Mouse (Mus musculus) neural tube, embryonic 12.5 days (tissue): Measurements from ENCODE around the gene Mapk8ip1. TPM values are rescaled to one million over a fixed set of nuclear protein-coding genes. Genes with fewer than 3 reads are reported as not detected.
A peak's percentile ranks its signal among the peaks of the same experiment; 100 is the strongest.

Source experiments
- ATAC-seq: fragments of 200-750 bp; cut with Nextera tagmentation; 2 replicates; pipeline ENCODE4 v1.8.0; 2017; ENCODE audit warnings: low read depth, mild to moderate bottlenecking, moderate TSS enrichment, moderate library complexity; ENCODE audit not compliant: low FRiP score
- H3K27ac ChIP-seq: fragments of 300-500 bp; sonication (generic); 2 replicates; pipeline ENCODE4 v1.5.1; 2016
- H3K27me3 ChIP-seq: fragments of 300-500 bp; sonication (generic); replicated peaks from 2 replicates; pipeline ENCODE4 v1.6.1; 2016; ENCODE audit warnings: mild to moderate bottlenecking
- H3K36me3 ChIP-seq: fragments of 300-500 bp; sonication (generic); 2 replicates; pipeline ENCODE4 v1.6.1; 2016; ENCODE audit warnings: mild to moderate bottlenecking
- H3K4me1 ChIP-seq: fragments of 300-500 bp; sonication (generic); 2 replicates; pipeline ENCODE4 v1.6.1; 2016
- H3K4me2 ChIP-seq: fragments of 300-500 bp; sonication (generic); replicated peaks from 2 replicates; pipeline ENCODE4 v1.6.1; 2016; ENCODE audit warnings: mild to moderate bottlenecking
- H3K4me3 ChIP-seq: fragments of 300-500 bp; sonication (generic); 2 replicates; pipeline ENCODE4 v1.5.1; 2016
- H3K9ac ChIP-seq: fragments of 300-500 bp; sonication (generic); 2 replicates; pipeline ENCODE4 v1.6.1; 2016; ENCODE audit warnings: mild to moderate bottlenecking
- H3K9me3 ChIP-seq: fragments of 300-500 bp; sonication (generic); 2 replicates; pipeline ENCODE4 v1.6.1; 2016; ENCODE audit warnings: mild to moderate bottlenecking
- whole genome bisulfite sequencing: fragments of 180-500 bp; shearing (Covaris S2); methylation state at CpG from one replicate; pipeline ENCODE4 v1.1.7; 2016; 5-methylcytosine and 5-hydroxymethylcytosine counted together
- polyA plus RNA-seq: library from polyadenylated mRNA; unstranded; fragments of >200 nt; fragmentation: Nextera tagmentation; extraction: Ambion mirVana; gene quantifications from 2 replicates; pipeline ENCODE4 v1.2.1, GENCODE M21; 2016

The Mapk8ip1 gene
- polyA plus RNA-seq, 1 experiment from 2014 or later: 154 TPM

DNA sequence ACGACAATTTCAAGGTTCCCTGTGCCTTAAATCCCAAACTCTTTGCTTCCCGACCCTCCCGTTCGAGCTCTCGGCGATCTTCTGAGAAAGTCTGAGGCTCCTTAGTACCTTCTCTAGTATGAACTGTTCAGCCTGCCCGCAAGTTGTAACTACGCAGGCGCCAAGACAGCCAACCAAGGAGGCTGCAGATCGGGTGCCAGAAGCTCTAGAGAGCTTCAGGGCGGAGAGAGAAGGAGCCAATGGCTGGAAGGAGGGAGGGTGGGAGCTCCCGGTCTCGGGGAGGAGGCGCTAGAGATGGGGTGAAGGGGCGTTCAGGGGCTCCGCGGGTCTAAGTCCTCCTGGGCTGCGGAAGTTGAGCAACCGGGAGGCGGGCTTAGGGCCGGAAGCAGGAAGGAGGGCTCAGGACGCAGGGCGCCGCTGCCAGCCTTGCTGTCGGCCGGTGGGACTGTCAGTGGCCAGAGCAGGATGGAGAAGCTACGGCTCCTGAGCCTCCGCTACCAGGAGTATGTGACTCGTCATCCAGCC, 25.9 kb downstream of the Mapk8ip1 start:
- Histone ChIP-seq H3K4me1 (peaks cover 38% of the 10 kb centered on the region), H3K4me2 (peak overlapping the region; percentile 91), H3K27me3 (peaks cover 18% of the 10 kb centered on the region), H3K27ac (peak overlapping the region; percentile 23; the same call in 1 of the 2 replicates), H3K4me3 (peak overlapping the region; percentile 71), H3K36me3 (peaks cover 31% of the 10 kb centered on the region), H3K9me3 (no peaks in the 10 kb centered on the region), H3K9ac (peak overlapping the region; percentile 67)
- ATAC-seq: peak; percentile 88
- under 1% methylated on average over 29 of the region's 29 CpGs for WGBS

DNA sequence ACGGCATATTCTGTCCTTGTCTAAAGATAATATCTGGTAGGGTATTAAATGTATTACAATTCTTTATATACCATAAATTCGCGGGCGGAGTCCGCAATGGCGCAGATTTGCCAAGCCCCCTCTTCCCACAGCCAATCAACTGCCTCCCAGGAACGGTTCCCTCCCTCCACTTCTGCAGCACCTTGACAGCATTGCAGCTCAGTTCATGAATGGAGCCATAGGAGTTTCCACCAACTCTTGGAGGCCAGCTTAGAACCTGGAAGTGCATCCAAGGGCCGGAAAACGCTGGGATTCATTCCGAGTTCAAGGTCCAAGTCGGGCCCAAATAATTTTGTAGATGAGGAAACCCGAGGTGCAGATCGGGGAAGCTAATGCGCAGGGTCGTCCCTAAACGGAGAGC, 26.5 kb downstream of the Mapk8ip1 start, which contains the start of the genes Pex16 and Large2:
TSS of gene Pex16 (plus strand) at position 163 of the 400 bp plus-strand sequence.
TSS of gene Large2 (minus strand) at position 356 of the 400 bp plus-strand sequence.
- 3% methylated on average over 16 of the region's 16 CpGs for WGBS
- H3K4me1 ChIP-seq: peaks cover 42% of the 10 kb centered on the region
- peak; percentile 41 for ATAC-seq

DNA sequence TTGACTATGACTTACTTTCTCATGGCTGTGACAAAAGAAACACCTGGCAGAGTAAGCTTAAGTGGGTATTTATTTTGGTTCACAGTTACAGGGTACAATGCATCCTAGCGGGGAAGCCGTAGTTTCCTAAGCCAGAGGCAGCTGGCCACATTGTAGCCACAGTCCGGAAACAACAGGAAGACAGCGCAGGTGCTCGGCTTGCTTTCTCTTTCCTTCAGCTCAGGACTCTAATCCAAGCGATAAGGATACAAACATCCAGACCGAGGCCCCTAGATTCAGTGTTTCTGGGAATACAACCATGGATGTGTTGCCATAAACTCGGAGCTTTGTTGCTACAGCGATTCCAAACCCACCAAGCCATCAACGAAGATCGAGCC, 27.6 kb downstream of the Mapk8ip1 start:
- Histone ChIP-seq H3K9ac (no peak overlapping the region), H3K9me3 (no peaks in the 10 kb centered on the region), H3K4me2 (no peak overlapping the region), H3K4me1 (peaks cover 42% of the 10 kb centered on the region), H3K36me3 (peaks cover 14% of the 10 kb centered on the region), H3K27ac (no peak overlapping the region), H3K27me3 (peaks cover 32% of the 10 kb centered on the region), H3K4me3 (no peak overlapping the region)
- 79% methylated on average over 11 of the region's 11 CpGs for WGBS
- no peak for ATAC-seq

More for the DNA sequence above, 26.5 kb downstream of the Mapk8ip1 start, which contains the start of the genes Pex16 and Large2:
- H3K9ac ChIP-seq: peak within 1 kb of the TSS; percentile 67
- peak within 1 kb of the TSS; percentile 91 for H3K4me2 ChIP-seq
- H3K27ac ChIP-seq: peak within 1 kb of the TSS; percentile 48
- no peaks in the 10 kb centered on the region for H3K9me3 ChIP-seq
- peaks cover 25% of the 10 kb centered on the region for H3K36me3 ChIP-seq
- H3K4me3 ChIP-seq: peak within 1 kb of the TSS; percentile 71
- peaks cover 24% of the 10 kb centered on the region for H3K27me3 ChIP-seq

DNA sequence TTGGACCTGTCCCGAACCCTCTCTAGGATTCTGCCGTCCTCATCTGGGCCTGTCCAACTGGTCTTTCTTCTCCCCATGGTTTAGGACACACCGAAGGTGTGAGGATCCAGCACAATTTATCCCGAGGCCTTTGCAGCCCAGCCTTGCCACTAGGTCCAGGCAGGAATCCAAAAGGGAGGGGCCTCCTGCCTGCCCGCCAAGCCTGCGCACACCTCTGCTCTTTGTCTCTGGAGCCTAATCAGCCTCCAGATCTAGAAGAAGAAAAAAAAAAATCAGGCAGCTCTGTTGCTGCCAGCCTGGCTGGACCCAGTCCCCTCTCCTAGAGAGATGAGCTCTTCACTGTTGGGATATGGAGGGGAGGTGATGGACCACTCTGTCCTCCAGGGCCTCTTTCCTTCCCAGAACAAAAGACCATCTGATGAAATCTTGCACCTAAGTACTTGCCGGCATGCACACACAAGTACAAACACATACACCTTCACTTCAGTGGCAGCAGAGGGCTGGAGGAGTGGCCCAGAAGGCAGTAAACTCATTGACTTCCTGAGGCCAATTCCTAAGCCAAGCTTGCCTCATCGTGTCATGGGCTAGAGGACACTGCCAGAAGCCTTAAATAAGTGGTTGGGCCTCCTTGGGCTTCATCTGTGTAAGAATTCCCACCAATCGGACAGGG, 28.2 kb downstream of the Mapk8ip1 start:
- no peak for ATAC-seq
- peaks cover 42% of the 10 kb centered on the region for H3K4me1 ChIP-seq
- H3K27ac ChIP-seq: no peak overlapping the region

DNA sequence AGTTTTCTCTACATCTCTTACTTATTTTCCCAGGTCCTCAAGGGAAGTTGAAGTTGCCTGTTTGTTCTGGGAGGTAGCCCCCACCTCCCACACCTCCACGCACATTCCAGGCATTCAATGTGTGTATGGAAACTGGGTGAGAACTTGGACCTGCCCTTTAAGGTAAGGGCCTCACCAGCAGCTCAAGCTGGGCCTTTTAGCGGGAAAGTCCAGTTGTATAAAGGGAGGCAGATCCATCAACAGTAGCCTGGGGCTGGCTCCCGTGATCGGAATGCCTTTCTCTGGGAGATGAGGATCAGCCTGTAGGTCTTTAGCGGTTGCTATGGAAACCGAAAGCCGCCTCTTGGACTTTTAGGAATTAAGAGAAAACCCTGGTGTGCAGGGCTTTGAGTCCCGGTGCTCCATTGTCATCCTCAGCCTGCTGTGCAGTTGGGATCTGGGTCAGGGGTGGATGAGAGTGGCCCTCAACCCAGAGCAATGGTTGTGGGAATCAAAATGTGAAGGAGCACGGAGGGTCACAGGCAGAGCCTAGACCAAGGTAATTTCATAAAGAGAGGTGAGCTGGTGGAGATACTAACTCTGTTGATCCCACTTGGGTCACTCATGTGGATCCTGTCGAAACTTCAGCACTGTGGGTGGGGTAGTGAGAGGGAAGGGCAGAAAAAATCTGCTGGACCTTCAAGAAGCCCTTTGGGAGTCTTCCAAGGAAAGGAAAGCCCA, 28.9 kb downstream of the Mapk8ip1 start:
- H3K27ac ChIP-seq: no peak overlapping the region
- H3K4me3 ChIP-seq: no peak overlapping the region
- peak overlapping the region; percentile 64 for H3K4me2 ChIP-seq
- peaks cover 2% of the 10 kb centered on the region; the same call in 1 of the 2 replicates for H3K36me3 ChIP-seq
- peaks cover 34% of the 10 kb centered on the region for H3K27me3 ChIP-seq
- H3K9me3 ChIP-seq: no peaks in the 10 kb centered on the region
- H3K9ac ChIP-seq: no peak overlapping the region
- peaks cover 42% of the 10 kb centered on the region for H3K4me1 ChIP-seq
- no peak for ATAC-seq
- 16% methylated on average over 10 of the region's 10 CpGs for WGBS

More for the DNA sequence above, 28.2 kb downstream of the Mapk8ip1 start:
- H3K36me3 ChIP-seq: peaks cover 9% of the 10 kb centered on the region
- H3K4me2 ChIP-seq: 0 out of 2 replicates have a peak overlapping the region, but pooled peaks have one; percentile 4
- H3K9me3 ChIP-seq: no peaks in the 10 kb centered on the region
- H3K9ac ChIP-seq: no peak overlapping the region
- no peak overlapping the region for H3K4me3 ChIP-seq
- 41% methylated on average over 9 of the region's 9 CpGs for WGBS
- H3K27me3 ChIP-seq: peaks cover 34% of the 10 kb centered on the region

DNA sequence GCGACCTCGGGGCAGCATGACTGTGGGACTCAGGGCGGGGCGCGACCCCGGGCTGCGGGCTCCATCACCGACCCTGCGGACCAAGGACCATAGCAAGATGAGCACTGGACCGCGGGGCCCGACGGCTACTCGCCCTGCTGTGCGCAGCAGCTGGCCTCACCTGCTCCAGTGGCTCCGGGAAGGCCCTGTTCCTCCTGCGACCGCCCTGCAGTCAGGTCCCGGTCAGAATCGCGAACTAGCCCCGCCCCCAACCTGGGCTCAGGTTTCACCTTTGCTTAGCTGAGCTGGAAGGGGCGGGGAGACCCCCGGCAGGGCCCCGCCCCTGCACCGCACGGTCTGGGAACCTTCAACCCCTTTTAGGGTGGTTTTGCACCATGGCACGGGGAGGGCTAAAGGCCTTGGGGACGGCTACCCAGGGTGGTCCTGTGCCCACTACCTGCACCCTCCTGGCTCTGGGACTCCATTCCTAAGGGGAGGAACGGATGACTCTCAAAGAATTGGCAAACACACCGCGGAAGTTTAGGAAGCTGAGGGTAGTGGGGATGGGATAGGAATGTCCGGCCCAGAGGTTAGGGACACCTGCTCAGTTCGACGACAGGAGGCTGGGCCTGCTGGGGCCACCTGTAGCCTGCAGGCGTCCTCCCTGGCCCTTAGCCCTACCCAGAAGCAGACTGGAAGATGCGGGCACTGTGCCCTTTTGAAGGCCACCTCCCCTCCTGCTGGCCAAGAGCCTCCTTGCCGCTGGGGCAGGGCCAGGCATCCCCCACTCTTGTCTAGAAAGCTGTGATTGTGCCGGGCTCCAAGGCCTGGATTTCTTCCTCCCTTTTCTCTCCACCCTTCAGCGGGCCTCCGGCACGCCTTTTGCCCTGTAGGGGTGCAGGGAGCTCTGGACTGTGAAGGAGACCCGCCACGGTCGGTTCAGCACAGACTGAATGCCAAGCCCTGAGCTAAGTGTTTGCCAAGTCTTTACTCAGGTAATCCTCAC, 29.9 kb downstream of the Mapk8ip1 start:
- Histone ChIP-seq H3K4me3 (peak overlapping the region; percentile 33), H3K4me1 (peaks cover 37% of the 10 kb centered on the region), H3K36me3 (no peaks in the 10 kb centered on the region), H3K9ac (peak overlapping the region; percentile 42; the same call in 1 of the 2 replicates), H3K27ac (no peak overlapping the region), H3K9me3 (no peaks in the 10 kb centered on the region), H3K4me2 (peak overlapping the region; percentile 64), H3K27me3 (peaks cover 34% of the 10 kb centered on the region)
- ATAC-seq: no peak
- 3% methylated on average over 45 of the region's 45 CpGs for WGBS

DNA sequence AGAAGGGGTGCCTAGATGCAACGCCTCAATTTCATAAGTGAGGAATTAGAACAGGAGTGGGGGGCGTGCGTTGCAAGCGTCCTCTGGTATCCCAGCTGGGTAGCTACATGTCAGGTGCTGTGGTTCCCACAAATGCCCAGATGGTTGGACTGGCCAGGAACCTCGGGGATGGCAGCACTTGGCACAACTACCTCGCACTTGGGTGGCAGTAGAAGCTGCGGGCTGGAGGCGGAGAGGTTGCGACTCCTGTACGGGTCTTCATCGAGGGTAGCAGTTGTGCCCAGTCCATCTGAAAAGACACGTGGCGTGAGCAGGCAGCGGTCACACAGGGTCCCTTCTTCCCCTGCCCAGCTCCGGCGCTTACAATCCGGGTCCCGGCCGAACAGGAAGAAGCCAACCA, 30.7 kb downstream of the Mapk8ip1 start:
- ATAC-seq: no peak
- Histone ChIP-seq H3K9ac (peak overlapping the region; percentile 42; the same call in 1 of the 2 replicates), H3K9me3 (no peaks in the 10 kb centered on the region), H3K4me3 (peak overlapping the region; percentile 33), H3K36me3 (no peaks in the 10 kb centered on the region), H3K4me1 (peaks cover 31% of the 10 kb centered on the region), H3K4me2 (peak overlapping the region; percentile 64), H3K27ac (no peak overlapping the region), H3K27me3 (peaks cover 34% of the 10 kb centered on the region)
- 12% methylated on average over 19 of the region's 19 CpGs for WGBS

DNA sequence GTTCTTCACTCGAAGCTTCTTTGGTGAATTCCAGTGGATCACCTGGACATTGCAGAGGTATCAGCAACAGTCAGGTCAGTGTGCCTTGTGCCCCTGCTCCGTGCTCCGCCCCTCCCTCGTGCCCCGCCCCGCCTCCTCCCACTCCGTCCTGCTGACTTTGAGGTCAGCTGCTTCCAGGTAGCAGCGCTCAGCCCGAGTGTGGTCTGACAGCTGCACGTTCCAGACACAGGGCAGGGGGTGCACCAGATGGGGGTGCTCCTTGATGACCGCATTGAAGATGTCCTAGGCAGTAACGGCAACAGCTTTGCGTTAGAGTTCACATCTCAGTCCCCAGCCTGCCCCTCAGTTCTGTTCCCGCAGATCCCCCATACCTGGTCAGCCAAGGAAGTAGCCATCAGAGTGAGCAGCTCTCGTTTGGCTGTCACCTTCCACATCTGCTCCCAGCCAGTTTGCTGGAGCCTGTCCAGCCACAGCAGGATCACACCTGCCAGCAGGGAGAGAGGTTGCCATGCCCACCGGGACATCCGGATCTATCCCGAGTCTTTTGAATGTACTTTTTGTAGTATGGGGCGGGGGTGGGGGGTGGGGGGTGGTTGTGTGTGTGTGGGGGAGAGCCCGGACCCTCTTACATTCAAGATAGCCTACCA, 33.6 kb downstream of the Mapk8ip1 start:
- peaks cover 31% of the 10 kb centered on the region for H3K27me3 ChIP-seq
- no peak overlapping the region for H3K27ac ChIP-seq
- WGBS: 40% methylated on average over 20 of the region's 20 CpGs
- H3K4me1 ChIP-seq: peaks cover 27% of the 10 kb centered on the region
- H3K9ac ChIP-seq: no peak overlapping the region
- H3K9me3 ChIP-seq: no peaks in the 10 kb centered on the region
- no peak overlapping the region for H3K4me2 ChIP-seq
- no peak overlapping the region for H3K4me3 ChIP-seq
- no peak for ATAC-seq
- H3K36me3 ChIP-seq: peaks cover 16% of the 10 kb centered on the region

DNA sequence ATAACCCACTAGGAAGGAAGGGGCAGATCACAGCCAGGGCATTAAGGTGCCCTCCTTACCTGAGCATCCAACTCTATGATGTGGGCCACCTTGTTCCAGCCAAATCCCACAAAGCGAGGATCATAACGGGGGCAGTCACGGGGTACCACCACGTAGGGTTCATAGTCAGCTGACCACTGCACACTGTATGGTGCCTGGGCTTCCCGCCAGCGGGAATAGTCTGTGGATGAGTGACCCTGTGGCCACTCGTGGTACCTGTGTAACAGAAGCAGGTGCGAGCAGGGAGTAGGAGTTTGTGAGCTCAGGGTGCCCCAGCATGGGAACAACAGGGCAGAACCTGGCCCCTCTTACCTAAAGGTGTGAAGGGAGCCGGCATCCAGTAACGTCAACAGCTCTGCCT, 35.5 kb downstream of the Mapk8ip1 start:
- Histone ChIP-seq H3K4me1 (peaks cover 11% of the 10 kb centered on the region), H3K36me3 (peaks cover 23% of the 10 kb centered on the region), H3K9ac (no peak overlapping the region), H3K4me2 (no peak overlapping the region), H3K9me3 (no peaks in the 10 kb centered on the region), H3K27me3 (peaks cover 21% of the 10 kb centered on the region), H3K4me3 (no peak overlapping the region), H3K27ac (no peak overlapping the region)
- WGBS: 94% methylated on average over 10 of the region's 10 CpGs
- no peak for ATAC-seq

DNA sequence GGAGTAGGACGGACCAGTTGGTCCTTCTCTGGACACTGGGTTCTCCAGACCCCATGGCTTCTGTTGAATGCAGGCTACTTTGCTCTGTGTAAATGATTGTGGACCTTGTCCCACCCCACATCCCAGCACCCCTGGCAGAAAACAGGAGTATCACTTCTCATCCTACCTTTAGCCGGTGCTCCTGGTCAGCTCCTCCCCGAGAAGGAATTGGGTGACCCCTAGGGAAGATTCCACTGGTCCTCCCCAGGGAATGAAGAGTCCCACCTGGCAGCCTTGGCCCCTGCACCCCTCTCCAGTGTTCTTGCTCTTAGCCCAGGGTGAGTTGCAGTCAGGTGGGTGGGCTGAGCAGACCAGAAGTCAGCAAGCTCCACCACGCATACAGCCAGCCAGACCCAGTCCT, 37.0 kb downstream of the Mapk8ip1 start:
- no peak overlapping the region for H3K4me3 ChIP-seq
- H3K4me1 ChIP-seq: peaks cover 3% of the 10 kb centered on the region; the same call in 1 of the 2 replicates
- 96% methylated on average over 4 of the region's 4 CpGs for WGBS
- H3K27ac ChIP-seq: no peak overlapping the region
- peaks cover 6% of the 10 kb centered on the region; the same call in 1 of the 2 replicates for H3K27me3 ChIP-seq
- peaks cover 36% of the 10 kb centered on the region for H3K36me3 ChIP-seq
- no peak for ATAC-seq
- H3K9me3 ChIP-seq: no peaks in the 10 kb centered on the region
- H3K9ac ChIP-seq: no peak overlapping the region
- H3K4me2 ChIP-seq: no peak overlapping the region
